Mouse (Mus musculus) small intestine, adult 2 months (tissue): ENCODE results near the gene Sez6l2. TPM values are rescaled to one million over a fixed set of nuclear protein-coding genes. Genes with fewer than 3 reads are reported as not detected.

Experiments used
- H3K27ac ChIP-seq: fragments of 200-500 bp; 2 replicates; pipeline ENCODE4 v1.5.1; 2012; ENCODE audit warnings: low read depth, low read length, control low read depth, inconsistent platforms; ENCODE audit not compliant: insufficient read depth
- H3K27me3 ChIP-seq: fragments of 200-500 bp; 2 replicates; pipeline ENCODE4 v1.6.1; 2012; ENCODE audit warnings: mild to moderate bottlenecking, moderate library complexity, low read length, inconsistent platforms; ENCODE audit not compliant: control insufficient read depth, insufficient read depth
- H3K36me3 ChIP-seq: fragments of 200-500 bp; 2 replicates; pipeline ENCODE4 v1.6.1; 2012; ENCODE audit warnings: mild to moderate bottlenecking, low read length, control low read depth, inconsistent platforms; ENCODE audit not compliant: control insufficient read depth, insufficient read depth
- H3K4me1 ChIP-seq: fragments of 200-500 bp; 2 replicates; pipeline ENCODE4 v1.6.1; 2012; ENCODE audit warnings: low read length, inconsistent platforms, mixed read lengths; ENCODE audit not compliant: control insufficient read depth, insufficient read depth, insufficient read length
- H3K4me3 ChIP-seq: fragments of 200-500 bp; 2 replicates; pipeline ENCODE4 v1.5.1; 2012; ENCODE audit warnings: low read depth, mild to moderate bottlenecking, control low read depth, inconsistent platforms, low read length, moderate library complexity
- CTCF ChIP-seq: fragments of 200-500 bp; IDR thresholded peaks from 2 replicates; pipeline ENCODE4 v1.5.1; 2012; ENCODE audit warnings: low read depth, mild to moderate bottlenecking, control low read depth, inconsistent platforms, low read length, moderate library complexity, mixed read lengths; ENCODE audit not compliant: insufficient replicate concordance, insufficient read length; ENCODE audit errors: extremely low read depth
- POLR2A ChIP-seq: fragments of 200-500 bp; IDR thresholded peaks from 2 replicates; pipeline ENCODE4 v1.6.1; 2012; ENCODE audit warnings: low read depth, mild to moderate bottlenecking, control low read depth, inconsistent platforms, low read length, moderate library complexity
- WGBS: fragments of 180-500 bp; shearing (Covaris S2); methylation state at CpG from one replicate; pipeline ENCODE4 v1.1.7; 2018; 5-methylcytosine and 5-hydroxymethylcytosine counted together
- polyA plus RNA-seq: library from polyadenylated mRNA; depleted of rRNA; stranded (reverse); fragments of >200 nt; gene quantifications from 2 replicates; pipeline ENCODE4 v1.2.3, GENCODE M21; 2012

The Sez6l2 gene
- polyA plus RNA-seq, 1 experiment = 2.6 TPM

DNA sequence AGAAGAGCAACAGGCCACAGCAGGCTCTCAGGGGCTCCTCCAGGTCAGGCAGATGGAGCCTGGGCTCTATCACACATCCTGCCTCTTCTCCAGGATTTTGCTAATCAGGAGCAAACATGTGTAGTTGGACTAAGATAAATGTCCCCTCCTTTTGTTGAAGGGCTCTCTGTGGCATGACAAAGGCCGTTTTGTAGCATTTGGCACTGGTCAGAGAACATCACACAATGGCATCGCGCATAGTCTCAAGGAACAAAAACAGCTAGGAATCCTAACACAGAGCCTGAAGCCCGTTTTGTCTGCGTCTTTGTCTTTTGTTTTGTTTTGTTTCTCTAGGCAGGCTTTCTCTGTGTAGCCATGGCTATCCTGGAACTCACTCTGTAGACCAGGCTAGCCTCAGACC, 26.4 kb upstream of the Sez6l2 start:
- TF ChIP-seq POLR2A = no peak
- TF ChIP-seq CTCF = no peak
- no peak overlapping the region for H3K4me3 ChIP-seq
- no peaks in the 10 kb centered on the region for H3K27me3 ChIP-seq
- H3K27ac ChIP-seq = no peak overlapping the region
- 81% methylated on average over 5 of the region's 5 CpGs for WGBS
- H3K36me3 ChIP-seq = no peaks in the 10 kb centered on the region
- peaks cover 12% of the 10 kb centered on the region; the same call in 1 of the 2 replicates for H3K4me1 ChIP-seq

DNA sequence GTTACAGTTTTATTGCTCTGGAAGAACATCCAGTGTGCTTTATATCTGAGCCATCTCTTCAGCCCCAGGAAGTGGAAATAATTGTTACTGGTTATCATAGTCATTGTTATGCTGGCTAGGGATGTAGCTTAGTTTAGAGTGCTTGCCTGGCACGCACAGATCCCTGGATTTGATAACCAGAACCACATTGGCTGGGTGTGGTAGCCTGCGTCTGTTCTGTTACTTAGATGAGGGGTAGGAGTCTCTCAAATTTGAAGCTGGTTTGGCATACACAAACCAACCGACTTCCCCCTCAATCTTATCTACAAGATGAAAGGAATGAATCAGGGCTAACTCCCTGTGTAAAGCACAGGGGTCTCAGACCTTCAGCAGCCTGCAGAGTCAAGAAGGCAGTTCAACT, 24.1 kb upstream of the Sez6l2 start:
- peaks cover 7% of the 10 kb centered on the region for H3K36me3 ChIP-seq
- 41% methylated on average over 3 of the region's 3 CpGs for WGBS

DNA sequence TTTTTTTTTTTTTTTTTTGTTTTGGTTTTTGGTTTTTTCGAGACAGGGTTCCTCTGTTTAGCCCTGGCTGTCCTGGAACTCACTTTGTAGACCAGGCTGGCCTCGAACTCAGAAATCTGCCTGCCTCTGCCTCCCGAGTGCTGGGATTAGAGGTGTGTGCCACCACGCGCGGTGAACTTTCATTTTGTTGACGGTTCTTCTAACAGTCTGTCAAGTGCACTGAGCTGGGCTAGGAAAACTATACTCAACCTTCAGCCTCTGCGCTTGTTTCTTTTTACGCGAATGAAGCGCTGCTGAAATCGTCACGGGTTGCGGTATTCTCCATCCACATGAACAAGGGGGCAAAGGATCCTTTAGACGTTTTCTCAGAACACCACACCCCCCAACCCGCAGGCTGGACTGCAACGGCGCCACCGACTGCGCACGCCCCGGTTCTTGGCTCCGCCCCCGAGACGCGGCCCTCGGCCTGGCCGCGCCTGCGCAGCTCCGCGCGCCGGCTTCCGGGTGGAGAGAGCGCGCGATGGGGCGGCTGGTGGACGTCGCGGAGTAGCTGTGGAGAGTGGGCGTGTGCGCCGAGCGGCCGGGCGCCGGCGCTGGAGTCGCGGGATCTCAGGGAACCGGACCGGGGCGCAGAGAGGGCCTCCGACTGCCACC, 21.9 kb upstream of the Sez6l2 start, which contains the start of gene Kctd13:
Gene Kctd13 (plus strand): TSS at position 496 of the 654 bp plus-strand sequence.
- Histone ChIP-seq H3K36me3 (peaks cover 12% of the 10 kb centered on the region), H3K4me3 (peak within 1 kb of the TSS; percentile 83), H3K4me1 (peaks cover 3% of the 10 kb centered on the region; the same call in 1 of the 2 replicates), H3K27me3 (no peaks in the 10 kb centered on the region), H3K27ac (peak within 1 kb of the TSS; percentile 48)
- WGBS = 2% methylated on average over 56 of the region's 56 CpGs
- TF ChIP-seq CTCF = no peak
- peak; percentile 42 for TF ChIP-seq POLR2A

More for the DNA sequence above, 24.1 kb upstream of the Sez6l2 start:
- no peak overlapping the region for H3K4me3 ChIP-seq
- TF ChIP-seq POLR2A (no peak), CTCF (no peak)
- H3K27me3 ChIP-seq = no peaks in the 10 kb centered on the region
- no peak overlapping the region for H3K27ac ChIP-seq
- peaks cover 13% of the 10 kb centered on the region; the same call in 1 of the 2 replicates for H3K4me1 ChIP-seq

DNA sequence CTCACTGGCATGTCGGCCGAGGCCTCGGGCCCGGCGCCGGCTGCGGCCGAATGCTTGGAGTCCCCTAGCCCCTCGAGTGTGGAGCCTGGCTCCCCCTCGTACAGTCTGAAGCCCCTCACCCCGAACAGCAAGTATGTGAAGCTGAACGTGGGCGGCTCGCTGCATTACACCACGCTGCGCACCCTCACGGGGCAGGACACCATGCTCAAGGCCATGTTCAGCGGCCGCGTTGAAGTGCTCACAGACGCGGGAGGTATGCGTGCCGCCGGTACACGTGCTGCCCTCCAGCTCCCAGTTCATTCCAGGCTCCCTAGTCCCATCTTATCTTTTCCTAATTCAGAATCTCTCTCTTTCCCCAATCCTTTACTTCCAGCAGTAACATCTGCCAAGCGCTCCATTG, 21.3 kb upstream of the Sez6l2 start:
- Histone ChIP-seq H3K27ac (no peak overlapping the region), H3K4me1 (peaks cover 3% of the 10 kb centered on the region; the same call in 1 of the 2 replicates), H3K27me3 (no peaks in the 10 kb centered on the region), H3K36me3 (peaks cover 12% of the 10 kb centered on the region), H3K4me3 (peak overlapping the region; percentile 83)
- under 1% methylated on average over 27 of the region's 27 CpGs for WGBS
- no peak for TF ChIP-seq CTCF
- TF ChIP-seq POLR2A = no peak

DNA sequence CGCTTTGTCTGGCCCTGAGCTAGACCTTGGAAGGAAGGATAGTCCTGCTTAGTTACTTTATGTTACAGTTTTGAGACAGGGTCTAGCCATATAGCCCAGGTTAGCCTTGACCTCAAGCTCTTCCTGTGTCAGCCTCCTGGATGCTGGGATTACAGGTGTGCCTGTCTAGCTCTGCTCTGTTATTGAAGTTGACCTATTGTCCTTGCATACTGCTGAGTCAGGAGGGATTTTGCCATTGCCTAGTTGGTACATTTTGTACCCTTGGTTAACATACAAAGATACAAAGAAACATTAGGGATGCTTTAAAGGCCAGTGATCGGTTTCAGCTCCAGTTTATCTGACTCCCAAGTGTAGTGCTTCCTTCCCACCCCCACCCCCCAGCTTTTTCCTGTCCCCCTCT, 17.7 kb upstream of the Sez6l2 start:
- 87% methylated on average over 2 of the region's 2 CpGs for WGBS
- TF ChIP-seq CTCF (no peak), POLR2A (no peak)
- no peak overlapping the region for H3K4me3 ChIP-seq
- H3K27ac ChIP-seq = no peak overlapping the region
- H3K27me3 ChIP-seq = no peaks in the 10 kb centered on the region
- peaks cover 3% of the 10 kb centered on the region; the same call in 1 of the 2 replicates for H3K4me1 ChIP-seq
- H3K36me3 ChIP-seq = peaks cover 18% of the 10 kb centered on the region

DNA sequence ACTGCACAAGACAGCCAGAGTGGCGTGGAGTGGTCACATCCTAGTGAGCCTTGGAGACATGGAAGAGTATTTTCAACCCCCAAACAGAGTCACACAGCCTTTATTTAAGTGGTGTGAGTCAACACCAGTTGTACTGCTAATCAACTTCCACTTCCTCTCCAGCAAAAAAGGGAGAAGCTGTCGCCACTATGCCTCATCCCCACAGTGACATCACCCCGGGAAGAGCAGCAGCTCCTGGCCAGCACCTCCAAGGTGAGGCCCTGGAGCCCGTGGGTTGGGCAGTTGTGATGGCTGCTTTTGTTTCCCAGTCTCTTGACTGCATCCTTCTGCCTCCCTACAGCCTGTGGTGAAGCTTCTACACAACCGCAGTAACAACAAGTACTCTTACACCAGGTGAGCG, 9.2 kb upstream of the Sez6l2 start:
- Histone ChIP-seq H3K27ac (no peak overlapping the region), H3K4me3 (no peak overlapping the region), H3K36me3 (peaks cover 13% of the 10 kb centered on the region), H3K27me3 (no peaks in the 10 kb centered on the region), H3K4me1 (peaks cover 8% of the 10 kb centered on the region)
- TF ChIP-seq CTCF (no peak), POLR2A (no peak)
- 44% methylated on average over 6 of the region's 6 CpGs for WGBS

DNA sequence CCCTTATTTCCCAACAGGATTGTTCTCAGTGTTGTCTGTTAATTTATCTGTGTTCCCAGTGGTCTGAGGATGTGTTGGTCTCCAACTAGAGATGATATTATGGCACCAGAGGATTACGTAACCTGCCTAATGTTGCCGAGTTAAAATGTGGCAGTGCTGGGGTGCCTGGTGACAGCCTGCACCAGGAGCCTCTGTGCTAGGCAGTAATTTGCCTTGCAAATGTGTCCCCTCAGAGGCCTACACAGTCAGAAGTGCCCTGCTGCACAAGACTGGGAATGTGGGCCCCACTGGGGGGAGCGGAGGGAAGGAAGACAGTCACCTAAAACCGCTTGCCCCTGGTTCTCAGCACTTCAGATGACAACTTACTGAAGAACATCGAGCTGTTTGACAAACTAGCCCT, 8.6 kb upstream of the Sez6l2 start:
- Histone ChIP-seq H3K27me3 (no peaks in the 10 kb centered on the region), H3K4me3 (no peak overlapping the region), H3K4me1 (peaks cover 8% of the 10 kb centered on the region), H3K27ac (no peak overlapping the region), H3K36me3 (peaks cover 11% of the 10 kb centered on the region; the same call in 1 of the 2 replicates)
- TF ChIP-seq CTCF (no peak), POLR2A (no peak)
- WGBS = 82% methylated on average over 5 of the region's 5 CpGs
